Mouse (Mus musculus): Measurements from ENCODE around the gene Cenpb. TPM values are rescaled to one million over a fixed set of nuclear protein-coding genes. Genes with fewer than 3 reads are reported as not detected.

Cenpb gene
- polyA plus RNA-seq, 1 experiment = 130 TPM

DNA sequence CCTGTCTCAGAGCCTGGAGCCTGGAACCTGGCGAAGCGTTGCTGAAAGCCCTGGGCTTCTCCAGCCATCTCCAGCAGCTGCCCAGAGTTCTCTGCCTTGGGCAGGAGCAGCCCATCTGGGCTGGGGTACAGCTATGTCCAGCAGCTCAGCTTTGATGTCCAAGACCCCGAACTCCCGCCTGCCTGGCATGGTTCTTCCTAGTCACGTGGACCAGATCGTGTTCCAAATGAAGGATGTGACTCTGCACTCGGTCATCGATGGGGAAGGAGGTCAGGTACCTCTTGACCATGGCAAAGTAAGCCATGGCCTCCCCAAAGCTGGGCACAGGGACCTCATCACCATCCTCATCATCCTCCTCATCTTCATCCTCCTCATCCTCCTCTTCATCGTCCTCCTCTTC lies 1.9 kb downstream of the Cenpb start:
- TF ChIP-seq POLR2AphosphoS2 (IDR thresholded peaks at IDR 0.05; ENCODE audit: insufficient read length, low read depth) (peak; percentile 47), USF1 (IDR thresholded peaks at IDR 0.05; ENCODE audit: low read depth) (peak; percentile 5), POLR2A (IDR thresholded peaks at IDR 0.05; ENCODE audit: insufficient read length, low read depth) (no peak)
- Histone ChIP-seq H3K4me2 (ENCODE audit: low read depth) (peak overlapping the region; percentile 92), H3ac (ENCODE audit: control insufficient read depth, insufficient read length) (peak overlapping the region; percentile 58), H3K27me3 (ENCODE audit: control insufficient read depth, insufficient read depth, insufficient read length) (no peaks in the 10 kb centered on the region), H3K79me2 (ENCODE audit: control insufficient read depth, insufficient read depth) (peaks cover 36% of the 10 kb centered on the region), H3K4me3 (peak overlapping the region; percentile 80), H3K36me3 (ENCODE audit: control insufficient read depth, insufficient read depth) (no peaks in the 10 kb centered on the region)

DNA sequence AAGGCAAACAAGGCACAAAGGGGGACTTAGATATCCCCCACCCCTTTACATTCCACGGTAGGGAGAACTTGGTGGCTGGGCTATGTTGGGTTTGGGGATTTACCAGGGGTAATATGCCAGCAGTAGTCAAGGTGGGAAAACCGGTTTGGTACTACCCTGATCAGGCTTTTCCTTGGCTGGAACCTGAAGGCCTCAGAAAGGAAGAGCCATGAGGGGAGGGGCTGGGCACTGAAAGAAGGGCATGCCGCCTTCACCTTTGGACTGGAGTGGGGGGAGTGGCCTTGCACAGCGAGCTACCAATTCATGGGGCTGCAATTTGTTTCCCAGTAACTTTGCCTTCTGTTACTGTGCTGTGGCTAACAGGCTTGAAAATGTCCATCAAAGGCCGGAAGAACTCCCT lies 3.4 kb downstream of the Cenpb start:
- Histone ChIP-seq H3K4me2 (ENCODE audit: low read depth) (no peak overlapping the region), H3ac (ENCODE audit: control insufficient read depth, insufficient read length) (no peak overlapping the region)

GRCm38 (mm10) chr2:131175945-131176309 lies 3.9 kb downstream of the Cenpb start:
- Histone ChIP-seq H3K4me3 (no peak overlapping the region), H3K4me2 (ENCODE audit: low read depth) (no peak overlapping the region)

More for the DNA sequence above, 3.4 kb downstream of the Cenpb start:
- H3K27me3 ChIP-seq (ENCODE audit: control insufficient read depth, insufficient read depth, insufficient read length) = no peaks in the 10 kb centered on the region
- H3K79me2 ChIP-seq (ENCODE audit: control insufficient read depth, insufficient read depth) = peaks cover 36% of the 10 kb centered on the region
- H3K36me3 ChIP-seq (ENCODE audit: control insufficient read depth, insufficient read depth) = no peaks in the 10 kb centered on the region
- no peak overlapping the region for H3K4me3 ChIP-seq
- TF ChIP-seq POLR2AphosphoS2 (IDR thresholded peaks at IDR 0.05; ENCODE audit: insufficient read length, low read depth) (peak; percentile 44), MYOG (IDR thresholded peaks at IDR 0.05; ENCODE audit: control insufficient read depth in 1 of 3, insufficient read depth in 1 of 3, insufficient read length in 2 of 3, low read depth in 2 of 3) (no peak)

DNA sequence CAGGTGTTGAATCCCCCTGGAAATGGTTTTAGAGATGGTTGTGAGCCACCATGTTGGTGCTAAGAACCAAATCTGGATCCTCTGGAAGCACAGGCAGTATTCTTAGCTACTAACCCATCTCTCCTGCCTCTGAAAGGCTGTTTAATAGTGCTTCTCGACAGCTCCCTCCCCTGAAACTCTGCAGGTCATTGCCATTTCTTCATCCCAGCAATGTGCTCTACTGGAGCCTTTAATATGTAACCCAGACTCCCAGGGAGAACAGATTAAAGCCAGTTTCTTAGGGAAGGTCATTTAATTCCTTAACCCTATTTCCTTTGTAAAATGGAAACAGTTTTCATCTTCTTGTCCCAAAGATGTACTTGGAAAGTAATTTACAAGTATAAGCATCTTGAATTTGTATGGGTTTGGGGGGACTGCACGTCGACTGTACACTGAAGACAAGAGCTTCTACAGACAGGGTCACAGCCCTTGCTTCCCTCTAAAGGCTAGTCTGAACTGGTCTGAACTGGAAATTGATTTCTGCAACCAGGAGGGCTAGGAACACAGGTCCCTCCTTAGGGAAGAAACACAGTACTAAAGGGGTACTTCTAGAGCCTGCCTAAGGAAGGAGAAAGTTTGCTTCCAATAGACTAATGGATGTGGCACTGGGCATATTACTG lies 4.5 kb downstream of the Cenpb start:
- Histone ChIP-seq H3K27me3 (ENCODE audit: control insufficient read depth, insufficient read depth, insufficient read length) (no peaks in the 10 kb centered on the region), H3K4me3 (no peak overlapping the region), H3K4me2 (ENCODE audit: low read depth) (peak overlapping the region; percentile 93), H3K79me2 (ENCODE audit: control insufficient read depth, insufficient read depth) (peaks cover 35% of the 10 kb centered on the region), H3K36me3 (ENCODE audit: control insufficient read depth, insufficient read depth) (no peaks in the 10 kb centered on the region), H3ac (ENCODE audit: control insufficient read depth, insufficient read length) (no peak overlapping the region)
- TF ChIP-seq MAX (IDR thresholded peaks at IDR 0.05; ENCODE audit: low read depth) = no peak
- TF ChIP-seq SRF (IDR thresholded peaks at IDR 0.05; ENCODE audit: control insufficient read depth, insufficient read length, low read depth) = no peak
- TF ChIP-seq CEBPB (IDR thresholded peaks at IDR 0.05; ENCODE audit: insufficient read depth, poor library complexity, severe bottlenecking) = no peak
- TF ChIP-seq REST (IDR thresholded peaks at IDR 0.05; ENCODE audit: insufficient read depth, insufficient read length) = no peak
- TF ChIP-seq USF1 (IDR thresholded peaks at IDR 0.05; ENCODE audit: low read depth) = no peak
- TF ChIP-seq MYOD1 (IDR thresholded peaks at IDR 0.05; ENCODE audit: control insufficient read depth in 1 of 3, insufficient read length in 2 of 3, low read depth in 2 of 3) = no peak
- TF ChIP-seq MYOG (IDR thresholded peaks at IDR 0.05; ENCODE audit: control insufficient read depth in 1 of 3, insufficient read depth in 1 of 3, insufficient read length in 2 of 3, low read depth in 2 of 3) = no peak
- TF ChIP-seq TCF12 (IDR thresholded peaks at IDR 0.05; ENCODE audit: insufficient read depth, poor library complexity, severe bottlenecking) = no peak
- no peak for TF ChIP-seq TCF3 (IDR thresholded peaks at IDR 0.05; ENCODE audit: insufficient read length, low read depth)

More at GRCm38 (mm10) chr2:131175945-131176309, 3.9 kb downstream of the Cenpb start:
- Histone ChIP-seq H3ac (ENCODE audit: control insufficient read depth, insufficient read length) (no peak overlapping the region), H3K27me3 (ENCODE audit: control insufficient read depth, insufficient read depth, insufficient read length) (no peaks in the 10 kb centered on the region), H3K79me2 (ENCODE audit: control insufficient read depth, insufficient read depth) (peaks cover 36% of the 10 kb centered on the region), H3K36me3 (ENCODE audit: control insufficient read depth, insufficient read depth) (no peaks in the 10 kb centered on the region)
- TF ChIP-seq POLR2A (IDR thresholded peaks at IDR 0.05; ENCODE audit: insufficient read length, low read depth) (no peak), CEBPB (IDR thresholded peaks at IDR 0.05; ENCODE audit: insufficient read depth, poor library complexity, severe bottlenecking) (no peak), USF1 (IDR thresholded peaks at IDR 0.05; ENCODE audit: low read depth) (no peak), MYOG (IDR thresholded peaks at IDR 0.05; ENCODE audit: control insufficient read depth in 1 of 3, insufficient read depth in 1 of 3, insufficient read length in 2 of 3, low read depth in 2 of 3) (no peak), MYOD1 (IDR thresholded peaks at IDR 0.05; ENCODE audit: control insufficient read depth in 1 of 3, insufficient read length in 2 of 3, low read depth in 2 of 3) (no peak), MAX (IDR thresholded peaks at IDR 0.05; ENCODE audit: low read depth) (no peak), SRF (IDR thresholded peaks at IDR 0.05; ENCODE audit: control insufficient read depth, insufficient read length, low read depth) (no peak), TCF3 (IDR thresholded peaks at IDR 0.05; ENCODE audit: insufficient read length, low read depth) (no peak), POLR2AphosphoS2 (IDR thresholded peaks at IDR 0.05; ENCODE audit: insufficient read length, low read depth) (no peak), TCF12 (IDR thresholded peaks at IDR 0.05; ENCODE audit: insufficient read depth, poor library complexity, severe bottlenecking) (no peak), REST (IDR thresholded peaks at IDR 0.05; ENCODE audit: insufficient read depth, insufficient read length) (no peak)

DNA sequence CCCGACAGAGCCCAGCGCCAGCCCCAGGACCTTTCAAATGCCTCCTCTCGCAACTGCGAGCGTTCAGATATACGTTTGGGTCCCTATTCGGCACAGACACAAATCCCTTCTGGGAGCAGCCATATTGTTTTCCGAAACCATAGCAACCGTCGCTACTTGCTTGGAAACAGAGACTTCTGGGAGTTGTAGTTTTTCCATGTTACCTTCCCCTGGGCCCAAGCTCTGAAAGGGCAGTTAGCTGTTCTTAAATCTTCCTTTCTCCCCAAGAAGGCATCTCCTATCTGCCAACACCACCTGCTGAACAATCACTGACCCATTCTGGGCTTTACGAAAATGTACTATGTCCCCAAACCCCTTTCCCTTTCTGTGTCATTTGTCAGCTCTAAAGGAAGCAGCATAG lies 5.2 kb downstream of the Cenpb start:
- peak overlapping the region; percentile 4 for H3K4me3 ChIP-seq
- no peak overlapping the region for H3ac ChIP-seq (ENCODE audit: control insufficient read depth, insufficient read length)
- H3K4me2 ChIP-seq (ENCODE audit: low read depth) = peak overlapping the region; percentile 93
- no peaks in the 10 kb centered on the region for H3K27me3 ChIP-seq (ENCODE audit: control insufficient read depth, insufficient read depth, insufficient read length)
- H3K36me3 ChIP-seq (ENCODE audit: control insufficient read depth, insufficient read depth) = no peaks in the 10 kb centered on the region
- TF ChIP-seq MYOG (IDR thresholded peaks at IDR 0.05; ENCODE audit: control insufficient read depth in 1 of 3, insufficient read depth in 1 of 3, insufficient read length in 2 of 3, low read depth in 2 of 3) = no peak
- TF ChIP-seq POLR2A (IDR thresholded peaks at IDR 0.05; ENCODE audit: insufficient read length, low read depth) = peak; percentile 7
- H3K79me2 ChIP-seq (ENCODE audit: control insufficient read depth, insufficient read depth) = peaks cover 31% of the 10 kb centered on the region

All from myocyte (in vitro differentiated cells).